Mouse (Mus musculus) bone marrow, adult 2 months (tissue): Measurements from ENCODE around the gene Catsper3.

Experiments
- CTCF ChIP-seq: fragments of 200-500 bp; IDR thresholded peaks from 2 replicates; pipeline ENCODE4 v1.5.1; 2011; ENCODE audit warnings: low read length, control low read depth; ENCODE audit not compliant: control insufficient read depth, insufficient read depth
- POLR2A ChIP-seq: fragments of 200-500 bp; IDR thresholded peaks from 2 replicates; pipeline ENCODE4 v1.6.1; 2011; ENCODE audit warnings: low read depth, mild to moderate bottlenecking, control low read depth, low read length, borderline replicate concordance; ENCODE audit not compliant: control insufficient read depth

- no peak for TF ChIP-seq POLR2A
- no peak for TF ChIP-seq CTCF
Observed at GRCm38 (mm10) chr13:55814834-55815233, 30.5 kb downstream of the Catsper3 start.
